Mouse (Mus musculus): ENCODE results near the gene Taok3. TPM values are rescaled to one million over a fixed set of nuclear protein-coding genes. Genes with fewer than 3 reads are reported as not detected.

Taok3 gene
- polyA plus RNA-seq, 1 experiment: 25.1 TPM

- TF ChIP-seq POLR2A (IDR thresholded peaks at IDR 0.05; ENCODE audit: low read depth, low read length) (no peak), CTCF (IDR thresholded peaks at IDR 0.05; ENCODE audit: borderline replicate concordance, insufficient read depth, low read length) (no peak)
- Histone ChIP-seq H3K4me3 (ENCODE audit: insufficient read depth, low read length) (no peak overlapping the region), H3K27ac (ENCODE audit: insufficient read depth, low read length) (no peak overlapping the region), H3K4me1 (ENCODE audit: control insufficient read depth, insufficient read depth, low read length) (peaks cover 4% of the 10 kb centered on the region; the same call in 1 of the 2 replicates)
Observed at GRCm38 (mm10) chr5:117239106-117239505, 119.2 kb downstream of the Taok3 start.

- Histone ChIP-seq H3K4me1 (ENCODE audit: control insufficient read depth, insufficient read depth, low read length) (peaks cover 4% of the 10 kb centered on the region; the same call in 1 of the 2 replicates), H3K4me3 (ENCODE audit: insufficient read depth, low read length) (peak overlapping the region; percentile 49), H3K27ac (ENCODE audit: insufficient read depth, low read length) (peak overlapping the region; percentile 54)
- TF ChIP-seq POLR2A (IDR thresholded peaks at IDR 0.05; ENCODE audit: low read depth, low read length): peak; percentile 51; the same call in 1 of the 2 replicates
- TF ChIP-seq CTCF (IDR thresholded peaks at IDR 0.05; ENCODE audit: borderline replicate concordance, insufficient read depth, low read length): no peak
Observed at GRCm38 (mm10) chr5:117240321-117240731, 120.4 kb downstream of the Taok3 start.

DNA sequence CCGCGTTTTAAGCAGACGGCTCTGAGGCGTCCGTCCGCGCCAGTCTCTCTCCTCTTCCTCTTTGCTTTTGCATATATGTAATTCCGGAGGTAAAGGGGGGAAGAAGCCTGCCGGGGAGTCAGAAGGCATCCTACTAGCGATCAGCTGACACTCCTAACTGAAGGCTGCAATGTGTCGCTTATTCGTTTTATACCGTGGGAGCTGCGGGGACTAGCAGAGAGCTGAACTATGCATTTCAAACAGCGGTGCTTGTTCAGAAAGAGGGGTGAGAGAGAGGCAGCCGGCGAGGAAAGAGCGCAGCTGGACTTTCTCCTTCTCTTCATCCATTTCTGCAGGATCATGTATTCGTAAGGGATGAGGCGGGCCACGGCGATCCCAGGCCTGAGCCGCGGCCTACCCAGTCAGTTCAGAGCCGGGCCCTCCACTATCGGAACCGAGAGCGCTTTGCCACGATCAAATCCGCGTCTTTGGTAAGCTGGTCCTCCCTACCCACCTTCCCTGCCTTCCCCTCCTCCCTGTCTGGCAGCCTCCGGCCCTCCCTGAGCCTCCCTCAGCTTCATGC, 120.9 kb downstream of the Taok3 start:
- Histone ChIP-seq H3K4me1 (ENCODE audit: control insufficient read depth, insufficient read depth, low read length) (peaks cover 4% of the 10 kb centered on the region; the same call in 1 of the 2 replicates), H3K27ac (ENCODE audit: insufficient read depth, low read length) (peak overlapping the region; percentile 54), H3K4me3 (ENCODE audit: insufficient read depth, low read length) (peak overlapping the region; percentile 49)
- TF ChIP-seq CTCF (IDR thresholded peaks at IDR 0.05; ENCODE audit: borderline replicate concordance, insufficient read depth, low read length) (no peak), POLR2A (IDR thresholded peaks at IDR 0.05; ENCODE audit: low read depth, low read length) (peak; percentile 46; the same call in 1 of the 2 replicates)

- Histone ChIP-seq H3K4me3 (ENCODE audit: insufficient read depth, low read length) (peak overlapping the region; percentile 1), H3K27ac (ENCODE audit: insufficient read depth, low read length) (no peak overlapping the region), H3K4me1 (ENCODE audit: control insufficient read depth, insufficient read depth, low read length) (peaks cover 4% of the 10 kb centered on the region; the same call in 1 of the 2 replicates)
- TF ChIP-seq CTCF (IDR thresholded peaks at IDR 0.05; ENCODE audit: borderline replicate concordance, insufficient read depth, low read length) (no peak), POLR2A (IDR thresholded peaks at IDR 0.05; ENCODE audit: low read depth, low read length) (no peak)
Observed at GRCm38 (mm10) chr5:117241935-117242531, 122.1 kb downstream of the Taok3 start.

- no peak for TF ChIP-seq CTCF (IDR thresholded peaks at IDR 0.05; ENCODE audit: borderline replicate concordance, insufficient read depth, low read length)
- no peak for TF ChIP-seq POLR2A (IDR thresholded peaks at IDR 0.05; ENCODE audit: low read depth, low read length)
- Histone ChIP-seq H3K4me1 (ENCODE audit: control insufficient read depth, insufficient read depth, low read length) (peaks cover 4% of the 10 kb centered on the region; the same call in 1 of the 2 replicates), H3K4me3 (ENCODE audit: insufficient read depth, low read length) (0 out of 2 replicates have a peak overlapping the region, but pooled peaks have one; percentile 2)
Observed at GRCm38 (mm10) chr5:117242671-117243478, 122.9 kb downstream of the Taok3 start.

DNA sequence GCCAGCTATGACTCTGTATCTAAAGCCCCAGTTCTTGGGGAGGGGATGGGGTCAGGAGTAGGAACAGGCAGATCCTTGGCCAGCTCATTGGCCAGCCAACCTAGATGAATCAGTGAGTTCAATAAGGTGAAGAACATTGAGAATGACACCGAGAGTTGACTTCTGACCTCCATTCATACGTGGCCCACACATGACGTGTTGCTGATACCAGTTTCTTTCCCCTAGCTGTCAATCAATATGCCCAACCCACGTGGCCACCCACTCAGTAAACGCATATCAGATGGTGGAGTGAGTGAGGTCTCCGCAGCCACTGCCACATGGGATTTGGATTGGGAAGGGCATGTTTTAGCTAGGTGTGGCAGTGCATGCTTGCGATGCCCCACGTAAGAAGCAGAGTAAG, 125.2 kb downstream of the Taok3 start:
- Histone ChIP-seq H3K4me1 (ENCODE audit: control insufficient read depth, insufficient read depth, low read length) (peaks cover 8% of the 10 kb centered on the region; the same call in 1 of the 2 replicates), H3K4me3 (ENCODE audit: insufficient read depth, low read length) (no peak overlapping the region), H3K27ac (ENCODE audit: insufficient read depth, low read length) (no peak overlapping the region)
- TF ChIP-seq CTCF (IDR thresholded peaks at IDR 0.05; ENCODE audit: borderline replicate concordance, insufficient read depth, low read length) (no peak), POLR2A (IDR thresholded peaks at IDR 0.05; ENCODE audit: low read depth, low read length) (no peak)

More at GRCm38 (mm10) chr5:117242671-117243478, 122.9 kb downstream of the Taok3 start:
- H3K27ac ChIP-seq (ENCODE audit: insufficient read depth, low read length): 0 out of 2 replicates have a peak overlapping the region, but pooled peaks have one; percentile 14

DNA sequence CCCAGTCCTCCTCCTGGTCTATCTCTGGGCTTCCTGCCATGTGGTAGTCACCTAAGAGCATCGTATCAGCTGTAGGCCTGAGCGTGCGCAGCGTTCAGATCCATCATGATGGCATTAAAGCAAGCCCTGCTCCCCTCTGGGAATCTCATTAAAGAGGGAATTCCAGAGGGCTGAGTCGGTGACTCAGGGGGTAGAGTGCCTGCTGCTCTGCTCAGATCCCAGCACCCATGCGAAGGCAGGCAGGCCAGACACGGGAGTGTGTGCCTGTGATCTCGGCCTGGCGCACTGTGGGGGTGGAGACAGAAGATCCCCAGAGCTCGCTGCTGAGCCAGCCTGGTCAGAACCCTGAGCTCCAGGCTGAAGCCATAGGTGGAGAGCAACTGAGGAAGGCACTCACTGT, 128.4 kb downstream of the Taok3 start:
- TF ChIP-seq CTCF (IDR thresholded peaks at IDR 0.05; ENCODE audit: borderline replicate concordance, insufficient read depth, low read length): no peak
- no peak for TF ChIP-seq POLR2A (IDR thresholded peaks at IDR 0.05; ENCODE audit: low read depth, low read length)
- peak overlapping the region; percentile 35; the same call in 1 of the 2 replicates for H3K27ac ChIP-seq (ENCODE audit: insufficient read depth, low read length)
- H3K4me3 ChIP-seq (ENCODE audit: insufficient read depth, low read length): no peak overlapping the region
- H3K4me1 ChIP-seq (ENCODE audit: control insufficient read depth, insufficient read depth, low read length): peaks cover 6% of the 10 kb centered on the region; the same call in 1 of the 2 replicates

- Histone ChIP-seq H3K4me1 (ENCODE audit: control insufficient read depth, insufficient read depth, low read length) (peaks cover 6% of the 10 kb centered on the region; the same call in 1 of the 2 replicates), H3K27ac (ENCODE audit: insufficient read depth, low read length) (no peak overlapping the region), H3K4me3 (ENCODE audit: insufficient read depth, low read length) (no peak overlapping the region)
- TF ChIP-seq CTCF (IDR thresholded peaks at IDR 0.05; ENCODE audit: borderline replicate concordance, insufficient read depth, low read length): no peak
- no peak for TF ChIP-seq POLR2A (IDR thresholded peaks at IDR 0.05; ENCODE audit: low read depth, low read length)
Observed at GRCm38 (mm10) chr5:117250796-117251195, 130.9 kb downstream of the Taok3 start.

DNA sequence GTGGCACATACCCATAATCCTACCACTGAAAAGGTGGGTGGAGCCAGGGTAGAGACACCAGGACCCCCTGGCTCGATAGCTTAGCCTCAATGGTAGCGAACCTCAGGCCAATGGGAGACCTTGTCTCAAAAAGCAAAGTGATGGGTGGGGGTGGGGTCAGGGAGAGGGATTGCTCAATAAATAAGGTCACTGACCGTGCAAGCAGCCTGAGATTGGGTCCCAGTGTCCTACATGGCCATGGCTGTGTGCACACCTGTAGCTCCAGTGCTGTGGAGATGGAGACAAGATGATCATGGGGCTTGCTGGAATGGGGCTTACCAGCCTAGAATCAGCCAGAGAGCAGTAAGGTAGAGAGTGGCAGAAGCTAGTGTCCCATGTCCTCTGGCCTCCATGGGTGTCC, 131.8 kb downstream of the Taok3 start:
- Histone ChIP-seq H3K27ac (ENCODE audit: insufficient read depth, low read length) (no peak overlapping the region), H3K4me3 (ENCODE audit: insufficient read depth, low read length) (no peak overlapping the region), H3K4me1 (ENCODE audit: control insufficient read depth, insufficient read depth, low read length) (peaks cover 6% of the 10 kb centered on the region; the same call in 1 of the 2 replicates)
- TF ChIP-seq CTCF (IDR thresholded peaks at IDR 0.05; ENCODE audit: borderline replicate concordance, insufficient read depth, low read length): no peak
- no peak for TF ChIP-seq POLR2A (IDR thresholded peaks at IDR 0.05; ENCODE audit: low read depth, low read length)
